Mouse (Mus musculus) cerebellum, postnatal 10 days (tissue): ENCODE data around the gene Rbm14.

Experiments used
- DNase-seq, 2 experiments: peaks; one replicate each; pipeline ENCODE4 v3.0.0; 2021; ENCODE audit warnings: mixed read lengths in 2 of 2

Rbm14 gene

GRCm38 (mm10) chr19:4811063-4811908 lies at the start of gene Rbm14, which contains the start of gene Gm21992:
Rbm14 (minus strand) TSS chr19:4811634.
Gm21992 (minus strand) TSS chr19:4811612.
- DNase-seq, result peak; percentile 99

- DNase-seq, result no peak
Observed at GRCm38 (mm10) chr19:4859081-4859480, 47.6 kb upstream of the Rbm14 start.

DNA sequence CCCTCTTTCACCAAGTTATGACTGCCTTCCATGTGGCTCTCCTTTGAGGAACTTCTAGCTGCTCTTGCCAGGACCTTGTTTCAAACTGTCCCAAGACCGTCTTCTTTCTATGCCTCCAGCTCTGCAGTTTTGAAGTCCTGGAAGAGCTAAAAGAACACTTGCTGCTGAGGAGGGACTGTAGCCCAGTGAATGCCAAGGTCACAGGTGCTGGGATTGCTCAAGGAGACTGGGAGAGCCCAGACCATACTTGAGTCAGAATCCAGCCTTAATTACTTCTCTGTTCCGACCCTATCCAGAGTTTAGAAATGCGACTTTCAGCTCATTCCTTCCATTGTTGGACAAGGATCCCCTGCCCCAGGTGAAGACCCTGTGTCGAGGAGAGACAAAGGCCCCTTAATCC lies 44.5 kb upstream of the Rbm14 start:
- DNase-seq, result no peak

- no peak for DNase-seq
Observed at GRCm38 (mm10) chr19:4855470-4855820, 44.0 kb upstream of the Rbm14 start.

GRCm38 (mm10) chr19:4854552-4855469 lies 43.4 kb upstream of the Rbm14 start, which contains the start of gene Ctsf:
Ctsf (plus strand) TSS chr19:4855130.
- peak; percentile 94 to 95 for DNase-seq

GRCm38 (mm10) chr19:4850281-4850680 lies 38.8 kb upstream of the Rbm14 start:
- no peak for DNase-seq

DNA sequence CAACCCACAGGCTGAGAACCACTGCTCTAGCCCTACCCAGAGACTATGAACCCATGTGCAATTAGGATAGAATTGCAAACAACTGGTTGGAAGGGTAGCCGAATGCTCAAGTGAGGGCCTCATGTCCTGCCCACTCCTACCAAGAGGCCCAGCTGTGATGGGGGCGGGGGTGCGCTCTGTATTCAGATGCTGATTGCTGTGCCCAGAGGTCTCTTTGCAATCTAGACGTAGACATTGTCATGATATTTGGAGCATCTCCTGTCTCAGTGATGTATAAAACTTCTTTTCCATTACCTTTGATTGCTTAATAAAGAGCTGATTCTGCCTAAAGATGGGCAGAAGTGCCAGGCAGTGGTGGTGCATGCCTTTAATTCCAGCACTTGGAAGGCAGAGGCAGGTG lies 38.4 kb upstream of the Rbm14 start:
- no peak for DNase-seq

DNA sequence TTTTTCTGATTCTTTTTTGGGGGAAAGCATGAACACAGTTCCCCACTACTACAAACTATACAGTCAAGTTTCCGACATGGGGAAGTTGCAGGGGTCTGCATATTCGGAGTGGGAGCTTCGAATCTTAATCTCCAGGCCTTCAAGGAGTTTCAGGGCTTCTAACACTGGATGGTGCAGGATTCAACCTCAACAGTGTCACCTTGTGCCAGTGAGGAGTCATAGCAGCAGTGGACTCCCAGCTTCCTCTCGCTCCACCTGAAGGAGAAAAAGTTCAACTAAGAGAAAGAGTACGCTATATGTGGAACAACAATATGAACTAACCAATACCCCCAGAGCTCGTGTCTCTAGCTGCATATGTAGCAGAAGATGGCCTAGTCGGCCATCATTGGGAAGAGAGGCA lies 36.1 kb upstream of the Rbm14 start:
- DNase-seq, result peak; percentile 56 to 59

- no peak for DNase-seq
Observed at GRCm38 (mm10) chr19:4845846-4846245, 34.4 kb upstream of the Rbm14 start.

- DNase-seq, result no peak
Observed at GRCm38 (mm10) chr19:4842611-4843010, 31.2 kb upstream of the Rbm14 start.

- no peak for DNase-seq
Observed at GRCm38 (mm10) chr19:4840848-4841247, 29.4 kb upstream of the Rbm14 start.

DNA sequence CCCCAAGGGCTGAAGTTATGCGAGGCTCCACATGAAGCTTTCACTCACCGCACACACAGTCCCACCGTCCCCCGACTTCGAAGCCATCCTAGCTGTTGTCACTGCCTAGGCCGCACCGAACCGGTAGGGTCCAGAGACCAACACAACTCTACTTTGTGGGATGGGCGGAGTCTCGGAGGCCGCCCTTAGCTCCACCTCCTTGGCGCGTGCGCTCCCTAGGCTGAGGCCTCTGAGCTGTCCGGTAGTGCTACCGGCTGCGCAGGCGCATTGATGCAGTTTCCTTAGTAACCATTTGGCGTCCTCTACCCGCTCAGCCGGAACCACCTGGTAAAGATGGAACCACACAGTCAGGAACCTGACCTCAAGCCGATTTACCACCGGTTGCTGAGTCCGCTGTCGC lies 27.7 kb upstream of the Rbm14 start, which contains the start of the genes Ccs and Ccdc87:
Gene Ccs (minus strand): TSS at position 184 of the 400 bp plus-strand sequence.
Gene Ccdc87 (plus strand): TSS at position 218 of the 400 bp plus-strand sequence.
- peak; percentile 95 to 97 for DNase-seq

- DNase-seq, result no peak
Observed at GRCm38 (mm10) chr19:4838526-4839140, 27.2 kb upstream of the Rbm14 start.

DNA sequence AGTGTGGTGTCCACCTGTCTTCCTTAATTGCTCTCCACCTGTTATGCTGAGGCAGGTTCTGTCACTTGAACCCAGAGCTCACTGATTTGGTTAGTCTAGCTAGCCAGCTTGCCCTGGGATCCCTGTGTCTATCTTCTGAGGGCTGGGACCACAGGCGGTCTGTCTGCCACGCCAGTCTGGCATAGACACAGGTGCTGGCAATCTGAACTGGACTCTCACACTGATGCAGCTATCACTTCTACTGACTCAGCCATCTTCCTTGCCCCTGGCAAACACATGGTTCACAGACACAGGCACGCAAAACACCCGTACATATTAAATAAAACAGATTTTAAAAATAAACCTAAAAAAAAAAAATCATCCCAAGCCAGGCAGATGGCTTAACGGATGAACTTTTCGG lies 25.6 kb upstream of the Rbm14 start:
- DNase-seq, result peak in 1 of 2 experiments; percentile 36

GRCm38 (mm10) chr19:4836096-4836495 lies 24.7 kb upstream of the Rbm14 start:
- DNase-seq, result peak; percentile 42 to 46

- DNase-seq, result no peak
Observed at GRCm38 (mm10) chr19:4833977-4834376, 22.5 kb upstream of the Rbm14 start.

GRCm38 (mm10) chr19:4829156-4829555 lies 17.7 kb upstream of the Rbm14 start:
- DNase-seq, result peak; percentile 94

- no peak for DNase-seq
Observed at GRCm38 (mm10) chr19:4828444-4829114, 17.1 kb upstream of the Rbm14 start.

GRCm38 (mm10) chr19:4820678-4821303 lies 9.4 kb upstream of the Rbm14 start:
- DNase-seq, result peak; percentile 93 to 95

DNA sequence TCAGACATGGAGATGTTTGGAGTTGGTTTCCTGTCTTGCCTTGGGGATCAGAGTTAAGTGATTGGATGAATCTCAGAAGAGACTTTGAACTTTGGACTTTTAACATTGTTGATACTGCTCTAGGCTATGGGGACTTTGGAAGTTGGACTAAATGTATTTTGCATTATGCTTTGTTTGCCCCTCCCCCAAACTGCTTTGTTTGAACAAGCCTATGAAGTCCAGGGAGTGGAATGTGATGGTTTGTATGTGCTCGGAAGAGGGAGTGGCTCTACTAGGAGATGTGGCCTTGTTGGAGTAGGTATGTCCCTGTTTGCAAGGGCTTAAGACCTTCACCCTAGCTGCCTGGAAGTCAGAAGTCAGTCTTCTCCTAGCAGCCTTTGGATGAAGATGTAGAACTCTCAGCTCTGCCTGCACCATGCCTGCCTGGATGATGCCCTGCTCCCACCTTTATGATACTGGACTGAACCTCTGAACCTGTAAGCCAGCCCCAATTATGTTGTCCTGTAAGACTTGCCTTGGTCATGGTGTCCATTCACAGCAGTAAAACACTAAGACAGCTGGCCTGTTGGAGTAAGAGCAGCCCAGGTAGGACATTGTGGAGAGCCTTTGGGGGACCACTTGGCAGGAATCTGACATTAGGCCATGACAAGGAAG lies 5.9 kb upstream of the Rbm14 start:
- DNase-seq, result no peak

GRCm38 (mm10) chr19:4813015-4813414 lies 1.6 kb upstream of the Rbm14 start:
- peak; percentile 62 to 70 for DNase-seq
